Mouse (Mus musculus): Measurements from ENCODE around the gene Dab1. TPM values are rescaled to one million over a fixed set of nuclear protein-coding genes. Genes with fewer than 3 reads are reported as not detected.

The Dab1 gene
- polyA plus RNA-seq, 1 experiment from 2014 or later = 3.8 TPM

- Histone ChIP-seq H3K4me3 (no peak overlapping the region), H3K27me3 (no peaks in the 10 kb centered on the region), H3K4me1 (no peaks in the 10 kb centered on the region), H3K27ac (no peak overlapping the region), H3K9ac (no peak overlapping the region), H3K4me2 (no peak overlapping the region), H3K9me3 (no peaks in the 10 kb centered on the region), H3K36me3 (no peaks in the 10 kb centered on the region)
- 76% methylated on average over 7 of the region's 7 CpGs for WGBS
- ATAC-seq (ENCODE audit: borderline replicate concordance, extremely low read depth, low FRiP score, low TSS enrichment) = no peak
These were observed 810.0 kb downstream of the Dab1 start for GRCm38 (mm10) chr4:104429127-104429526.

GRCm38 (mm10) chr4:104431231-104431855 is 812.2 kb downstream of the Dab1 start:
- Histone ChIP-seq H3K9me3 (no peaks in the 10 kb centered on the region), H3K4me3 (no peak overlapping the region), H3K27me3 (no peaks in the 10 kb centered on the region), H3K4me1 (no peaks in the 10 kb centered on the region), H3K9ac (no peak overlapping the region), H3K36me3 (no peaks in the 10 kb centered on the region), H3K4me2 (no peak overlapping the region), H3K27ac (no peak overlapping the region)
- no peak for ATAC-seq (ENCODE audit: borderline replicate concordance, extremely low read depth, low FRiP score, low TSS enrichment)
- WGBS = 83% methylated on average over 7 of the region's 7 CpGs

GRCm38 (mm10) chr4:104432150-104432549 is 813.0 kb downstream of the Dab1 start:
- H3K9ac ChIP-seq = no peak overlapping the region
- no peak for ATAC-seq (ENCODE audit: borderline replicate concordance, extremely low read depth, low FRiP score, low TSS enrichment)
- H3K27me3 ChIP-seq = no peaks in the 10 kb centered on the region
- H3K36me3 ChIP-seq = no peaks in the 10 kb centered on the region
- no peaks in the 10 kb centered on the region for H3K9me3 ChIP-seq
- H3K4me3 ChIP-seq = no peak overlapping the region
- no peaks in the 10 kb centered on the region for H3K4me1 ChIP-seq
- no peak overlapping the region for H3K27ac ChIP-seq
- no peak overlapping the region for H3K4me2 ChIP-seq
- 81% methylated on average over 11 of the region's 11 CpGs for WGBS

GRCm38 (mm10) chr4:104435736-104436135 is 816.6 kb downstream of the Dab1 start:
- no peaks in the 10 kb centered on the region for H3K27me3 ChIP-seq
- 88% methylated on average over 5 of the region's 5 CpGs for WGBS
- ATAC-seq (ENCODE audit: borderline replicate concordance, extremely low read depth, low FRiP score, low TSS enrichment) = no peak
- no peak overlapping the region for H3K9ac ChIP-seq
- H3K4me3 ChIP-seq = no peak overlapping the region
- no peaks in the 10 kb centered on the region for H3K4me1 ChIP-seq
- no peaks in the 10 kb centered on the region for H3K9me3 ChIP-seq
- H3K4me2 ChIP-seq = no peak overlapping the region
- H3K27ac ChIP-seq = no peak overlapping the region
- no peaks in the 10 kb centered on the region for H3K36me3 ChIP-seq

- Histone ChIP-seq H3K4me2 (no peak overlapping the region), H3K9ac (no peak overlapping the region), H3K4me3 (no peak overlapping the region), H3K27ac (no peak overlapping the region), H3K36me3 (no peaks in the 10 kb centered on the region), H3K4me1 (no peaks in the 10 kb centered on the region), H3K9me3 (no peaks in the 10 kb centered on the region), H3K27me3 (no peaks in the 10 kb centered on the region)
- WGBS = 86% methylated on average over 4 of the region's 4 CpGs
- no peak for ATAC-seq (ENCODE audit: borderline replicate concordance, extremely low read depth, low FRiP score, low TSS enrichment)
These were observed 817.3 kb downstream of the Dab1 start for GRCm38 (mm10) chr4:104436411-104436810.

- Histone ChIP-seq H3K9ac (no peak overlapping the region), H3K36me3 (no peaks in the 10 kb centered on the region), H3K27me3 (no peaks in the 10 kb centered on the region), H3K27ac (no peak overlapping the region), H3K4me3 (no peak overlapping the region), H3K4me1 (no peaks in the 10 kb centered on the region), H3K9me3 (no peaks in the 10 kb centered on the region), H3K4me2 (no peak overlapping the region)
- WGBS = 85% methylated on average over 4 of the region's 4 CpGs
- ATAC-seq (ENCODE audit: borderline replicate concordance, extremely low read depth, low FRiP score, low TSS enrichment) = no peak
These were observed 819.6 kb downstream of the Dab1 start for GRCm38 (mm10) chr4:104438730-104439129.

GRCm38 (mm10) chr4:104439641-104440040 is 820.5 kb downstream of the Dab1 start:
- 75% methylated on average over 3 of the region's 3 CpGs for WGBS
- H3K9me3 ChIP-seq = no peaks in the 10 kb centered on the region
- no peak overlapping the region for H3K9ac ChIP-seq
- H3K36me3 ChIP-seq = no peaks in the 10 kb centered on the region
- no peak overlapping the region for H3K27ac ChIP-seq
- ATAC-seq (ENCODE audit: borderline replicate concordance, extremely low read depth, low FRiP score, low TSS enrichment) = no peak
- H3K4me1 ChIP-seq = no peaks in the 10 kb centered on the region
- no peak overlapping the region for H3K4me2 ChIP-seq
- H3K4me3 ChIP-seq = no peak overlapping the region
- no peaks in the 10 kb centered on the region for H3K27me3 ChIP-seq

GRCm38 (mm10) chr4:104442925-104443747 is 824.0 kb downstream of the Dab1 start:
- H3K4me3 ChIP-seq = no peak overlapping the region
- H3K4me2 ChIP-seq = no peak overlapping the region
- no peak overlapping the region for H3K27ac ChIP-seq
- H3K27me3 ChIP-seq = no peaks in the 10 kb centered on the region
- no peaks in the 10 kb centered on the region for H3K9me3 ChIP-seq
- no peak overlapping the region for H3K9ac ChIP-seq
- no peaks in the 10 kb centered on the region for H3K4me1 ChIP-seq
- no peak for ATAC-seq (ENCODE audit: borderline replicate concordance, extremely low read depth, low FRiP score, low TSS enrichment)
- no peaks in the 10 kb centered on the region for H3K36me3 ChIP-seq
- WGBS = 64% methylated on average over 10 of the region's 10 CpGs

- Histone ChIP-seq H3K27ac (no peak overlapping the region), H3K9me3 (no peaks in the 10 kb centered on the region), H3K9ac (no peak overlapping the region), H3K4me1 (no peaks in the 10 kb centered on the region), H3K4me3 (no peak overlapping the region), H3K27me3 (no peaks in the 10 kb centered on the region), H3K4me2 (no peak overlapping the region), H3K36me3 (no peaks in the 10 kb centered on the region)
- WGBS = 21% methylated on average over 8 of the region's 8 CpGs
- ATAC-seq (ENCODE audit: borderline replicate concordance, extremely low read depth, low FRiP score, low TSS enrichment) = no peak
These were observed 824.6 kb downstream of the Dab1 start for GRCm38 (mm10) chr4:104443775-104444174.

GRCm38 (mm10) chr4:104444985-104445384 is 825.8 kb downstream of the Dab1 start:
- 59% methylated on average over 2 of the region's 2 CpGs for WGBS
- no peak overlapping the region for H3K9ac ChIP-seq
- no peaks in the 10 kb centered on the region for H3K4me1 ChIP-seq
- H3K36me3 ChIP-seq = no peaks in the 10 kb centered on the region
- H3K4me2 ChIP-seq = no peak overlapping the region
- H3K27ac ChIP-seq = no peak overlapping the region
- H3K9me3 ChIP-seq = no peaks in the 10 kb centered on the region
- H3K4me3 ChIP-seq = no peak overlapping the region
- ATAC-seq (ENCODE audit: borderline replicate concordance, extremely low read depth, low FRiP score, low TSS enrichment) = no peak
- H3K27me3 ChIP-seq = no peaks in the 10 kb centered on the region

GRCm38 (mm10) chr4:104448199-104448598 is 829.0 kb downstream of the Dab1 start:
- H3K27me3 ChIP-seq = no peaks in the 10 kb centered on the region
- H3K27ac ChIP-seq = no peak overlapping the region
- 86% methylated on average over 1 of the region's 1 CpGs for WGBS
- no peak overlapping the region for H3K9ac ChIP-seq
- no peak for ATAC-seq (ENCODE audit: borderline replicate concordance, extremely low read depth, low FRiP score, low TSS enrichment)
- no peak overlapping the region for H3K4me3 ChIP-seq
- no peaks in the 10 kb centered on the region for H3K4me1 ChIP-seq
- no peak overlapping the region for H3K4me2 ChIP-seq
- no peaks in the 10 kb centered on the region for H3K9me3 ChIP-seq
- H3K36me3 ChIP-seq = no peaks in the 10 kb centered on the region

- Histone ChIP-seq H3K9ac (no peak overlapping the region), H3K4me1 (no peaks in the 10 kb centered on the region), H3K4me3 (no peak overlapping the region), H3K27me3 (no peaks in the 10 kb centered on the region), H3K36me3 (no peaks in the 10 kb centered on the region), H3K4me2 (no peak overlapping the region), H3K27ac (no peak overlapping the region), H3K9me3 (no peaks in the 10 kb centered on the region)
- WGBS = 61% methylated on average over 9 of the region's 9 CpGs
- ATAC-seq (ENCODE audit: borderline replicate concordance, extremely low read depth, low FRiP score, low TSS enrichment) = no peak
These were observed 831.5 kb downstream of the Dab1 start for GRCm38 (mm10) chr4:104450645-104451044.
